Mouse (Mus musculus) forelimb bud, embryonic 11.5 days (tissue): ENCODE measurements around the gene Nup88.
"Not testable (repeated sequence)": the region's sequence is repeated elsewhere in the genome, so short reads cannot be mapped to it uniquely, and the experiment has no call there.

Experiments used
- DNase-seq: peaks from one replicate; pipeline ENCODE4 v3.0.0-alpha.2; 2012; ENCODE audit warnings: low read depth, low spot score

Nup88 gene

DNA sequence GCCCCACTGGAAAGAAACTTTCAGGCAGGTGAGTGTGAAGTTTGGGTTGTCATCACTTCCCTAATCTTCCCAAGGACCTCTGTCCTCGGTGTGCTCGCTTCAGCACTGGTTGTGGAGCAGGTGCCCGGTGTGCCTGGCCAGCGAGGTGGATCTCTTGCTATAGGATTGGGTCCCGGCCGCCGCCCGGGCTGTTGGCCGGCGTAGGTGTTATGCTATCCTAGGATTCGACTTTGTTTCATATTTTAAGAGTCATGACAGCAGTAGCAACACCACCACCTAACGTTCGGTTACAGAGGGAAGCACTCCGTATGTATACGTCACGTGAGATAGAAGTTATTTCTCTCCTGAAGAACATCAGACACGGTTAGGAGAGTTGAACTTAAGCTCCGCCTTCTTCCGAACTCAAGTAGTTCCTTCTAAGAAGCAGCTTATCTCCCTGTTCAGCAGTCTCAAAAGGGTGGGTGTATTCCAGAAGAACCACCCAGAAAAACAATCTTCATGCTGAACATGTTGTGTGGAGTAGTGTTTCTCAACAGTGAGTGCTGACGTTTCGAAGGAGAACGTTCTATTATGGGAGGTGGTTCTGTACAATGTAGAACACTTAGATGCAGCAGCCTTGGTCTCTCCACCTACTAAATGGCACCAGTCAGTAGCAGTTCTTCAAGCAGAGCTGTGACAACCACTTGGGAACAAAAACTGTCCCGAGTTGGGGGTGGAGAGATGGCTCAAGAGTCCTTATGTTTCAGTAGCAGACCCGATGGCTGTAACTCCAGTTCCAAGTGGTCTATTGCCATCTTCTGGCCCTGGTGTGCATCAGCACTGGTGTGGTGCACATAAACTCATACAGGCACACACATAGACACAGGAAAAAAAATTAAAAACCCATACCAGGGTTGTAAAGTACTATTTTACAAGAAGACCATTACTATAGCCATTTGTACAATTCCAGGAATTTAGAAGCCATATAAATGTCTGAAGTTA, 1.1 kb upstream of the Nup88 start:
- DNase-seq: no peak

DNA sequence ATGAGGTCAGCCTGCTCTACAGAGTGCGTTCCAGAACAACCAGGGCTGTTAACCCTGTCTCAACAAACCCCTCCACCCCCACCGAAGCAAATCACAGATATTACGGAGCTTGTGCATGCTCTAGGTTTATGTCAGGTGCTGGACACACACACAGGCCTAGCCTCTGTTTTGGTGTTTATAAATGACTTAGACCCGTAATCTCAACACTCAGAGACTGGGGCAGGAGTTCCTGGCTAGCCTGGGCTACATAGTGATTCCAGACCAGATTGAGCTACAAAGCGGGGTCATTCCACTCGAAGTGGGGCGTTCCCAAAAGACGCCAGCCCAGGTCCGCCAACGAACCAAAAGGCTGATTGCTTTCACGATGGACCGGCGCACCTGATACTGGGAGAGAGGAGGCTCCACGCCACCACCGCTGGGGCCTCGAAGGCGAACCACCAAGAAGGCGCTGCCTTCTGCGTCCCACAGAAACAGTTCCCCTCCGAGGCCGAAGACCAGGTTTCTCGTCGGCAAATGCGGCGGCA, 440 bp downstream of the Nup88 start:
- DNase-seq: peak; percentile 19

DNA sequence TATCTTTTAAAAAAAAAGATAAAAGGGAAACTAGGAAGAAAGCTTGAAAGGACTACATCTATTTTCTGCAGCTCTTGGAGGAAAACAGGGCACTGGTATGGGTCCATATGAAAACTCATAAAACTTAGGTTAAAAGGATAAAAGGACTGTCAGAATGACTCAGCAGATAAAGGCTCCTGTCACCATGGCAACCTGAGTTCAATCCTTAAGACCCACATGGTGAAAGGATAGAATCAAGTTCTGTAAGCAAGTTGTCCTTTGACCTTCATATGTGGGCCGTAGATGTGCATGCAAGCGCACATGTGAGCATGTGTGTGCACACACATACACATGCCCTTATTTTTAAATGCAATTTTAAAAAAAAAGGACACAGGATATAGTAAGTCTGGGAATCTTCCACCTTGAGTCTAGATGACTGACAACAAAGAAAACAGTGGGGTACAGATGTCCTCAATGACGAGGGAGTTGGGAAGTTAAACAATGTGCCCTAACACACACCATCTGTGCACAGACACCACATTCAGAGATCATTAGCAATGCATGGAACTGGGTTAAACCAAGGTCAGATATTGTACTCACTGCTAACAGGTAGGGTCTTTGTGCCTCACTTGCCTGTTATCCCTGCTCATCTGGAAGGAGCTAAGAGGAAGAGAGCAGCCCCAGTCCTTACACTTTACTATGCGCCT, 5.4 kb downstream of the Nup88 start:
- no peak for DNase-seq

DNA sequence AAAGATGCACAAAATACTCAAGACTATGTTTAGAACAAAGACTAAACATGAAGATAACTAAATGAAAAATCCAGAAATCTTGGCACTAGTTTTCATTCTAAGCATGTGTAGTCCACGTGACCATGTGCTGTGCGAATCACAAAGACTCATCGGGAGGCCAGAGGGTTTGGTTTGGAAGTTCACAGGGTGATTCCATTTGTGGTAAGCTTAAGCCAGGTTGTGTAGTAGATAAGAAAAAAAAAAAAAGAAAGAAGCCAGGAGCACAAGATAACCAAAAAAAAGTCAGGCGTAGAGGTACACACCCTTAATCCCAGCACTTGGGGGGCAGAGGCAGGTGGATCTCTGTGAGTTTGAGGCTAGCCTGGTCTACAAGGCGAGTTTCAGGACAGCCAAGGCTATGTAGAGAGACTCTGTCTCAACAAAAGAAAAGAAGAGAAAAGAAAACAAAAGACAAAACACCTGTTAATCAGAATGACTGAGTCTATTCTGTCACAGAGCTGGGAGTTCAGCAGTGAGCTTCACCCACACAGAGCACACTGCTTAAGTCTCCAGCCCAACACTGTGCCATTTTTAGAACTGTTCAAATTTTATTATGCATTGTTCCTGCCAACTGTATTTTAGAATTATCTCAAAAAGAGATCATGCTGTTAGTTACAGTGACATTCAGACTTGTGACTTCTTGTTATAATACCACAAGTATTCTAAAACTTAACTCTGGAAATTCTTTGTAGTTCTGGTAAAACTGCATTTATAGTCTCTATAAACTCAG, 8.8 kb downstream of the Nup88 start:
- no peak for DNase-seq

DNA sequence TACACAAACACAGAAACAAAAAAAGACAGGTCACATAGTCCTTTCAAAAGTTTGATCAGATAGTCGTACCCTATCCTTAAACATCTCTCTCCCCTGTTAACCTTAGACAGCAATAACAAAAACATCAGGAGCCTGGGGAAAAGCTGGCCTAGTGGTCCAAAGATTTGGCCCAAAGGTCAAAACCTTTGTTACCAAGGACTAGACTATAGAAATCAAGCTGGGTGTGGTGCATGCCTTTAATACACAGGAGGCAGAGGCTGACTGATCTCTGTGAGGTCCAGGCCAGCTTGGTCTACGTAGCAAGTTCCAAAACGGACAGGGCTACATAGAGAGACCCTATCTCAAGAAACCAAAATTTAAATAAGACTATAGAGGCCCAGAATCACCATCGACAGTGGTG, 15.1 kb downstream of the Nup88 start:
- no peak for DNase-seq

DNA sequence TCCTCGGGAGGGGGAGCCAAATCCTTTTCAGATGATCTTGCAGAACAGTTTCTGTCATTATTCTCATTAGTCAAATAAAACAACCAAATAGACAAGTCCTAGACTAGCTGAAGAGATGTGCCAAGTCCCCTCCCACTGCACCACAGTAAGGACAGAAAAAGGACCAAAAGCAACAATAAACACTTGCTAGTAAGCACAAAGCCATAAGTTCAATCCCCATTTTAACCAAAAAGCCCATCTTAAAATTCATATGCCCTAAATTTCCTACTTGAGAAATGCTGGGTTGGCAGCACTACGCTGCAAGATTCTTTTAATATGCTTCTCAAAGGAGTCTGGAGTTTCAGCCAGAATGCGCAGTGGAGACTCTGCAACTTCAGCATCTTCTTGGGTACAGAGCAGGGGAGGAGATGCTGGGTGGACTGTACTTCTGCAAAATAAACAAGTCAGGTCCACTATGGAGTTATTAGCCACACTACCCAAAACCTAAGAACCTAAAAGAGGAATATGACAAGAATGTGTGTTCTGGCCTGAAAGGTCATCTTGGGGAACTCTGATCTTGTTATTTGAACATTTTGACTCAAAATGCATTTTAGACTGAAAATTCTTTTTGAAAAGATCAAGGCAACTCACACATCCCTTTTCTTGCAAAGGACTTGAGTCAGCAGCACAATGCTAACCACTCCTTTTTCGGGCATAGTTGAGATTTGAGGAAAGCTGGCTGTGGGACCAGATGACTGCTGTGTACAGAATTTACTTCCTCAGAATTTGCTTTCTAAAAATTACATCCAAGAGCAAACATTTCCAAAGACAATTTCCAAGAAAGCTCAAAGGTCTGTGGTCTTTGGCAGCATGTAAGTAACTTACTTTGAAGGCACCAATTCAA, 24.6 kb downstream of the Nup88 start:
- no peak for DNase-seq

DNA sequence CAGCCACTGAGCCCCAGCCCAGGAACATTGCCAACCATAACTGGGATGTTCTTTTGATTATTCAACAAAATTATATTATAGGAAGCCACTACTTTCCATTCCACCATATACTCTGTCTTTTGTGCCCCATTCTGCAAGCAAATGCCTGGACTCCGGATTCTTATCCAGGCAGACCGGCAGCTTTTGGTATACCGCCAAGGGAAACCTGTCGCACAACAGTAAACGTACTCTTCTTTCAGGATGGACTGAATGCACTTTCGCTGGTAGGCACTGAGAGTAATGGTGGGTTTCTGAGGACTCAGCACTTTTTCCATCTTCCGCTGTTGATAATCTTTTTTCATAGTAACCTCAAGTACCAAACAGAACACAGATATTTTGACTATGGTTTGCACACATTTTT, 26.1 kb downstream of the Nup88 start:
- no peak for DNase-seq

DNA sequence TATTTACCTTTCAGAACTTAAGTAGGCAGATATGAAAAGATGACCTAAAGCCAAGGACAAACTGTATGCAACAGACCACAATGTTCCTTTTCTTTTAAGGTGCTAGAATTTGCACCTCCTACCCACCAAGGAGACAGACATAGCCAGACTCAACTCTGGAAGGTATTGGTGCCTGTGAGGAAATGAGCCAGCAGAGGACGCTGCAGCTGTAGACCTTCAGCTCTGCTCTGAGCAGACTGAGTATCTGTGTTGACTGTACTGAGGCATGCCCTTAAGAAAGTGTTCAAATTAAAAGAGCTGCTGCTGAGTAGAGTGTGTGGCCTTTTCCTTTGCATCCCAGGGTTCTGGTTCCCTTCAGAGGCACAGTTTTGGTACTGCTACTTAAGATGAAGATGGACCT, 27.2 kb downstream of the Nup88 start:
- DNase-seq: no peak

DNA sequence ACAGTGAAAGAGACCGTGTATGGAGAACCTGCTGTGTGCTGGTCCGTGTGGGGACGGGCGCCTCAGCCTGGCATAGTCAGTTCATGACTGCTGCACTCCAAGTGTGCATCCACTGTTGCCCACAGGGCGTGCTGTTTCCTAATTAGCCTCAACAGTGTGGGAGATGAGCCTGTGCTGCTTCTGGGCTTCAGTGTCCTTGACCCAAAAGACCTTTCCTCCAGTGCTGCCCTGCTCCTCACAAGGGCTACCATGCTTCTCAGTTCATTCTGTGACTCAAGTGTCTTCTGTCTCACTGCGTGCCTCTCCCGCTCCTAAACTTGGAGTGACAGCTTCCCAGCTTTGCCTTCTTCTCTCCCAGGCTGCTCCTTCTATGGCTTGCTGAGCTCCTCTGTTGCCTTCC, 34.5 kb downstream of the Nup88 start:
- DNase-seq: no peak

DNA sequence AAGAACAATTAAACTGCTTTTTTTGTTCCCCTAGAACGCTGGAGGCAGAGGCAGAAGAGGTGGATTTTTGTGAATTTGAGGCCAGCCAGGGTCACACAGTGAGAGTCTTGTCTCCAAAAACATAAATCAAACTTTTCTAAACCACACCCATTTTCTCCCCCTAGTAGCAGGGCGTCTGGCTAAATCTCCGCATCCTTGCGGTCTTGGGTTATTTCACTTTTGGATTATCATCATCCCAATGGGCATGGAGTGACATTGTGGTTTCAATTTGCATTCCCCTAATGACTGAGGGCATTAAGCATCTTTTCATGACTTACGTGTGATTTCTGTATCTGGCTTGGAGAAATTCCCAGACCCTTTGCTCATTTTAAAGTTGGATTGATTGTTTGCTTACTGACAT, 38.3 kb downstream of the Nup88 start:
- no peak for DNase-seq

DNA sequence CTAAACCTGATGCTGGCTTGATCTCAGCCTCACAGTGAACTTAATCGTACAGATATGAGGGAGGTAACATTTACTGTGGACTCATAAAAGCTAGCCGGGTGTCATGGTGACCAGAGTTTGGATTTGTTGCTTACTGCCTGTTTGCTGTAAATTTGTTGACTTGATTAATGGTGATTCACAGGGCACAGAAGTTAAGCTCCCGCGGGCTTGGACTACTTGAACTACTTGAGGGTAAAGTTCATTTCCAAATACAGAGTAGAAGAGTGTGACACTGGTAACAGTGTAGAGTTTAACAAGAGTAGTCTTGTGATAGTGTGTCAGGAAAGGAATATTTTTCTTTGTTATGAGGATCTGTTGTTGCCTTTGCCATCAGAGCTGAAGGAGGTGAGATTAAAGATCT, 50.2 kb downstream of the Nup88 start:
- DNase-seq: no peak

DNA sequence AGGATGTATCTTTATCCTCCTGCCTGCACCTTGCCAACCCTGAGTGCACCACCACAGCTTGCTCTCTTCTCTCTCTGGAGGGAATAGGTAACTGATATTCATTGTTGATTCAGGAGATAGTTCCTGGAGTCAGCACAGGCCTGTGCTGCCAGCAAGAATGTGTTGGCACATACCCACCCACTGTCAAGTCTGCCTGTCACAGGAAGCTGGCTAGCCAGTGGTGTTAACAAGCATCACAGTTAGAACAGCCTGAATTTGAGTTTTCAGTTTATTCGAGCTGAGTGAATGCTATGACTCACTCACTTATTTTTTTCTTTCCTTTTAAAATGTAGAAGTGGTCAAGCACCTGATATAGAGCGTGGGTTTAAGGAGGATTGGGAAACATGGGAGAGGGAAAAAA, 51.9 kb downstream of the Nup88 start:
- DNase-seq: no peak

DNA sequence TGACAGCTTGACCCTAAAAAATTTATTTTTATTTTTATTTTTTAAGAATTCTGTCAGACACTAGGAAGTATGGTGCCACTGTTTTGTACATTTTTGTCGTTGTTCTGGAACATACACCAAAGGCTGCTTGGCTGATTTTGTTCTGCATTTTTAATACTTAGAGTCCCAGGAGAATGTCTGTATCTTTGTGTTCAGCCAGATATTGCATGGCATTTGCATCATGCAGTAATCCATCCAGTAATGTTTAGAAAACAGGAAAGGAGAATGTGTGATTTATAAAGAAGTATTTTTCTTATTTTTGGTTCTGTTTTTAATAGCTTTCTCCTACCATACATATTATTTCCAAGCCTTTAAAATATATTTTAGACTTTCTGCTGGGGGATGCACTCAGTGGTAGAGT, 57.9 kb downstream of the Nup88 start:
- no peak for DNase-seq

DNA sequence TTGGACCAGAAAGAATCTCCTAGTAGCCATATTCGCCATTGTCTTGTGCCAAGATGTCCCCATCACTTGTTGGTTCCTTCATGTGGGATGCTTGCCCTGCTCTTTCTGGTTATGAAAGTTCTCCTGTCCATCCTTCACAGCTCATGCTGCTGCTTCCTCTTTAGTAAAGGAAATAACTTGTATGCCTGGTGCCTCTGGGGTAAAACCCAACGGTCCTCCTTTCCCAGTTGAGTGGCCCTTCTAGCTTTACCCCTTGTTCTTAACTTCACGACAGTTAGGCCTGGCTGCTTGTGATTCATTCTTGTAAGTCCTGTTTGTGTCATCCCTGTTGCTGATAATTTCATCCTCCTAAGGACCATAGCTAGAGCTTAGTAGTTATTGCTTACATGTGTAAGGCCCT, 58.5 kb downstream of the Nup88 start:
- DNase-seq: no peak

DNA sequence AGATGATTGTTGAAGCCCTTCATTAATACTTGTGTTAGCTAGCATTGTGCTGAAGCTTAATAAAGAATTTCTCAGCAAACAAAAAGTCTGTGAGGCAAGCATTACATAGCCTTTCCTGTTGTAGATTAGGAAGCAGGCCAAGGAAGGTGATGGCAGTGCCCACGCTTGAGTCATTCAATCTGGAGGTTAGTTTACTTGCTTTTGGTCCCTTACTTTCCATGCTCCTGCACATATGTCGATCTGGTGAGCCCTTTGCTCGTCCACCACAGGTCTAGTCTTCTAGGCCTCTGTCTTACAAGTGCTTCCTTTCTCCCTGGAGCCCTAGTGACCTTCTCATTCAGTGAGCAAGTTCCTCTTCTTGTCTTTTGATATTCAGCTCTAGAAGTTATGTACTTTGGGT, 63.1 kb downstream of the Nup88 start:
- DNase-seq: no peak

DNA sequence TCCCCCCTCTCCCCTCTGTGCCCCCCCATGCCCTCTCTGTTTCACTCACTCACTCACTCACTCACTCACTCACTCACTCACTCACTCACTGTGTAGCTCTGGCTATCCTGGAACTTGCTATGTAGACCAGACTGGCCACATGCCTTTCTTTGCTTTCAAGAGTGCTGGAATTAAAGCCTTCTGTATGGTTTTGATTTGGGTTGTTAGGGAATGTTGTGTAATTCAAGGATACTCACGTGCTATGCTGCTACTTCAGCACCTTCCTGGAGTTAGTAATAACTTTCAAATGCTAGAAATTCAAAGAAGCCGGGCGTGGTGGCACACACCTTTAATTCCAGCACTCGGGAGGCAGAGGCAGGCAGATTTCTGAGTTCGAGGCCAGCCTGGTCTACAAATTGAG, 71.6 kb downstream of the Nup88 start:
- DNase-seq: not testable (repeated sequence)

DNA sequence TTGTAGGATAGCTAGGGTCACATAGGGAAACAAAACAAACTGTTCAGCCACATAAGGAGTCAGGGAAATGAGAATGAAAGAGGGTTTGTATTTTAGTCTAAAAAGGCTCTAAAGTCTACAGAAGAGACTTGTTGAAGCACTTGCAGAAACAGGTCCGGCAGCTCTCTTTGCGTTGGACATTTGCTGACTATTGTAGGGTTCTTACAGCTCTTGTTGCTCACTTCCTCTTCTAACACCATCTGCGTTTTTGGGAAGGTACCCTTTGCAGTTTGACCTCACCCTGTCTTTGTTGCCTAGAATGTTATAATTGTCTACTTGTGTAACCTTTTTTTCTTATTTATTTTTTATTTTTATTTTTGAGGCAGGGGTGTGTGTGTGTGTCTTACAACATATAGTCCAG, 72.1 kb downstream of the Nup88 start:
- DNase-seq: no peak
